In genomic region chr4:140270451-140270850, GRCm38 (mm10) we compare ENCODE assay signal across 23 mouse cellular contexts. TPM values are rescaled to one million over a fixed set of nuclear protein-coding genes. Genes with fewer than 3 reads are reported as not detected.
A peak's percentile ranks its signal among the peaks of the same experiment; 100 is the strongest.
DNase-seq lines count a peak whose midpoint lies in the region; ATAC-seq and TF ChIP-seq lines count a peak whose summit lies in the region.
"Had no signal": no experiment of that assay in that cellular context is flagged by ENCODE, and none has a peak within 500 bp of the region (broad histone marks: within the 10 kb centered on the region; RNA-seq: fewer than 3 reads in every experiment).

No protein-coding gene starts in this region.

- ATAC-seq in forebrain, embryonic 16.5 days = no peak
- ATAC-seq in midbrain, postnatal 0 days (ENCODE audit: low FRiP score) = no peak
- ATAC-seq in midbrain, embryonic 15.5 days (replicated peaks) = no peak
- ATAC-seq in kidney, embryonic 15.5 days (replicated peaks; ENCODE audit: low FRiP score) = no peak
- ATAC-seq: lung, postnatal 0 days had no signal

- no peak overlapping the region for H3K4me2 ChIP-seq in forebrain, embryonic 16.5 days (ENCODE audit: low read length)
- no peak overlapping the region for H3K4me2 ChIP-seq in midbrain, postnatal 0 days (ENCODE audit: low read depth, low read length, poor library complexity, severe bottlenecking)
- no peak overlapping the region for H3K4me2 ChIP-seq in midbrain, embryonic 15.5 days
- H3K4me2 ChIP-seq in kidney, embryonic 15.5 days = no peak overlapping the region
- H3K4me2 ChIP-seq: heart, embryonic 15.5 days; midbrain, embryonic 12.5 days had no signal

- DNase-seq in forebrain, embryonic 10.5 days (ENCODE audit: extremely low spot score, low spot score) = no peak
- peak; percentile 35 for DNase-seq in midbrain, postnatal 0 days (ENCODE audit: low spot score)
- peak; percentile 92 for DNase-seq in cerebellum, adult 8-10 months
- peak; percentile 91 to 94 for DNase-seq in cerebellum, postnatal 36 days
- no peak for DNase-seq in kidney, adult 18-20 months
- DNase-seq: adrenal gland, postnatal 14 days; gastrocnemius, postnatal 25 days; heart, postnatal 36 days; kidney, adult 11 months; thymus, adult 2 months; thymus, postnatal 4 days had no signal

- no peak overlapping the region for H3K4me3 ChIP-seq in forebrain, embryonic 10.5 days
- H3K4me3 ChIP-seq in forebrain, embryonic 16.5 days (replicated peaks; ENCODE audit: low read length) = no peak overlapping the region
- no peak overlapping the region for H3K4me3 ChIP-seq in midbrain, postnatal 0 days (ENCODE audit: low read depth, low read length)
- H3K4me3 ChIP-seq in midbrain, embryonic 15.5 days = no peak overlapping the region
- H3K4me3 ChIP-seq in kidney, embryonic 15.5 days (replicated peaks) = no peak overlapping the region
- H3K4me3 ChIP-seq: heart, embryonic 15.5 days; midbrain, embryonic 12.5 days had no signal

- peaks cover 35% of the 10 kb centered on the region for H3K4me1 ChIP-seq in forebrain, embryonic 10.5 days
- H3K4me1 ChIP-seq in forebrain, embryonic 16.5 days (replicated peaks; ENCODE audit: control insufficient read depth, insufficient read depth, low read length) = peaks cover 13% of the 10 kb centered on the region
- no peaks in the 10 kb centered on the region; the same call in 1 of the 2 replicates for H3K4me1 ChIP-seq in midbrain, postnatal 0 days (ENCODE audit: insufficient read depth, low read length)
- H3K4me1 ChIP-seq in midbrain, embryonic 15.5 days = peaks cover 31% of the 10 kb centered on the region
- no peaks in the 10 kb centered on the region for H3K4me1 ChIP-seq in kidney, embryonic 15.5 days
- H3K4me1 ChIP-seq: heart, embryonic 15.5 days had no signal

- H3K9ac ChIP-seq in forebrain, embryonic 16.5 days (replicated peaks; ENCODE audit: low read depth, low read length) = no peak overlapping the region
- no peak overlapping the region for H3K9ac ChIP-seq in midbrain, postnatal 0 days (replicated peaks; ENCODE audit: low read length, poor library complexity, severe bottlenecking)
- no peak overlapping the region for H3K9ac ChIP-seq in midbrain, embryonic 15.5 days
- H3K9ac ChIP-seq in kidney, embryonic 15.5 days = no peak overlapping the region
- H3K9ac ChIP-seq: heart, embryonic 15.5 days; midbrain, embryonic 12.5 days had no signal

- peaks cover 8% of the 10 kb centered on the region; the same call in 1 of the 2 replicates for H3K9me3 ChIP-seq in forebrain, embryonic 10.5 days
- H3K9me3 ChIP-seq in forebrain, embryonic 16.5 days (ENCODE audit: control insufficient read depth, low read length) = 0 out of 2 replicates have a peak, but pooled peaks cover 5% of the 10 kb centered on the region
- no peaks in the 10 kb centered on the region for H3K9me3 ChIP-seq in midbrain, postnatal 0 days (ENCODE audit: low read length)
- H3K9me3 ChIP-seq in midbrain, embryonic 15.5 days = no peaks in the 10 kb centered on the region
- H3K9me3 ChIP-seq in kidney, embryonic 15.5 days (replicated peaks) = no peaks in the 10 kb centered on the region
- H3K9me3 ChIP-seq: heart, embryonic 15.5 days; midbrain, embryonic 12.5 days had no signal

- no peaks in the 10 kb centered on the region for H3K36me3 ChIP-seq in forebrain, embryonic 10.5 days (replicated peaks)
- no peaks in the 10 kb centered on the region for H3K36me3 ChIP-seq in forebrain, embryonic 16.5 days (ENCODE audit: control insufficient read depth, insufficient read depth)
- no peaks in the 10 kb centered on the region for H3K36me3 ChIP-seq in midbrain, postnatal 0 days (ENCODE audit: insufficient read depth, low read length)
- no peaks in the 10 kb centered on the region for H3K36me3 ChIP-seq in midbrain, embryonic 15.5 days (replicated peaks)
- H3K36me3 ChIP-seq in kidney, embryonic 15.5 days = no peaks in the 10 kb centered on the region
- H3K36me3 ChIP-seq: heart, embryonic 15.5 days; midbrain, embryonic 12.5 days had no signal

- H3K27me3 ChIP-seq in forebrain, embryonic 10.5 days (ENCODE audit: poor library complexity, severe bottlenecking) = no peaks in the 10 kb centered on the region
- no peaks in the 10 kb centered on the region for H3K27me3 ChIP-seq in forebrain, embryonic 16.5 days (replicated peaks; ENCODE audit: control insufficient read depth, insufficient read depth, low read length)
- 0 out of 2 replicates have a peak, but pooled peaks cover 4% of the 10 kb centered on the region for H3K27me3 ChIP-seq in midbrain, postnatal 0 days (ENCODE audit: insufficient read depth, low read length)
- H3K27me3 ChIP-seq in midbrain, embryonic 15.5 days (replicated peaks) = no peaks in the 10 kb centered on the region
- H3K27me3 ChIP-seq in kidney, embryonic 15.5 days = no peaks in the 10 kb centered on the region

- no peak for TF ChIP-seq CTCF in midbrain, postnatal 0 days (IDR thresholded peaks at IDR 0.05)

- H3K27ac ChIP-seq in forebrain, embryonic 10.5 days = peak overlapping the region; percentile 69
- H3K27ac ChIP-seq in forebrain, embryonic 16.5 days (ENCODE audit: low read length) = no peak overlapping the region
- H3K27ac ChIP-seq in midbrain, postnatal 0 days (ENCODE audit: low read depth, low read length) = no peak overlapping the region
- H3K27ac ChIP-seq in midbrain, embryonic 15.5 days = no peak overlapping the region
- H3K27ac ChIP-seq in kidney, embryonic 15.5 days = no peak overlapping the region
- H3K27ac ChIP-seq: heart, embryonic 15.5 days; kidney, postnatal 0 days; macrophage; midbrain, embryonic 12.5 days; stomach, postnatal 0 days had no signal

- WGBS in forebrain, embryonic 10.5 days = 63% methylated on average over 7 of the region's 7 CpGs
- WGBS in forebrain, embryonic 16.5 days = 28% methylated on average over 7 of the region's 7 CpGs
- 43% methylated on average over 7 of the region's 7 CpGs for WGBS in midbrain, postnatal 0 days
- WGBS in midbrain, embryonic 15.5 days = 46% methylated on average over 7 of the region's 7 CpGs
- 80% methylated on average over 7 of the region's 7 CpGs for WGBS in kidney, embryonic 15.5 days

RNA-seq across cellular contexts. Expression of gene Igsf21, which starts 23.9 kb away (rescaled TPM):
- 3.8 and 4.6 TPM in 2 replicates for polyA plus RNA-seq in forebrain, embryonic 10.5 days (2016; fragmentation: Nextera tagmentation; extraction: Ambion mirVana)
- polyA plus RNA-seq in forebrain, embryonic 16.5 days (2015; fragmentation: Nextera tagmentation; extraction: Ambion mirVana) = 46.8 and 50.9 TPM in 2 replicates
- total RNA-seq in midbrain, postnatal 0 days (2014; rRNA removed) = 115 and 145 TPM in 2 replicates
- 146 TPM in 2 replicates for polyA plus RNA-seq in midbrain, postnatal 0 days (2015; fragmentation: Nextera tagmentation; extraction: Ambion mirVana)
- polyA plus RNA-seq in midbrain, embryonic 15.5 days (2015; fragmentation: Nextera tagmentation; extraction: Ambion mirVana) = 93.1 and 96.3 TPM in 2 replicates
- 1.2 and 1.4 TPM in 2 replicates for polyA plus RNA-seq in kidney, embryonic 15.5 days (2015; fragmentation: Nextera tagmentation; extraction: Ambion mirVana)
- total RNA-seq: common myeloid progenitor, adult 5-6 weeks; liver, adult 2 months had no signal
- polyA plus RNA-seq: liver, adult 2 months; liver, embryonic 16.5 days; macrophage had no signal

Comparison
In these comparisons a context has a peak if more than half of its experiments do, and no peak if none do; other contexts are left out.
1. DNase-seq: peak in midbrain, postnatal 0 days (single experiment), cerebellum, adult 8-10 months (single experiment) and cerebellum, postnatal 36 days (2 of 2); none in forebrain, embryonic 10.5 days (single experiment) and kidney, adult 18-20 months (single experiment).